Mouse (Mus musculus) lung, adult 2 months (tissue): ENCODE measurements around the gene Tprg.

Experiments used
- CTCF ChIP-seq: fragments of 200-500 bp; IDR thresholded peaks from 2 replicates; pipeline ENCODE4 v1.5.1; 2011; ENCODE audit warnings: mild to moderate bottlenecking, low read length, control low read depth; ENCODE audit not compliant: insufficient read depth
- POLR2A ChIP-seq: fragments of 200-500 bp; IDR thresholded peaks from 2 replicates; pipeline ENCODE4 v1.6.1; 2011; ENCODE audit warnings: low read depth, mild to moderate bottlenecking, control low read depth, low read length, borderline replicate concordance; ENCODE audit errors: extremely low read depth

DNA sequence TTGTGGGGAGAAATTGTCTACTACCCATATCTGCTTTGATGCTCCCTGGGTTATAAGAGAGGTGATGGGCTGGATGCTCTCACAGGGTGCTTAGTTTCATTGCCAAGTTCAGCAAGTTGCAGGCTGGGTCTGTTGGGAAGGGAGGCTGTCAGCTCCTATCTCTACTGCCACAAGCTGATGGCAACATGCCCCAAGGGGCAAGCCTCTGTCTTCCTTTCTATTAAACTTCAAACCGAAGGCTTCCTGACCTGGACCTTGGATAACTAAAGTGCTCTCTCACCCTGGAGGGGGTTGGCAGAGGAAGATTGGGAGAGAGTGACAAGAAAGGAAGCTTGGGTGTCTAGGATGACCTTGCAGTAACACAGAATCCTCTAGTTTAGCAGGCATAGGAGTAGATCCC, 108.1 kb downstream of the Tprg start:
- TF ChIP-seq CTCF (no peak), POLR2A (no peak)
